Mouse (Mus musculus) layer of hippocampus, adult 9-10 months (tissue): Measurements from ENCODE around the gene Tmem151a.

Source experiments
- DNase-seq: peaks from one replicate; pipeline ENCODE4 v3.0.0; 2022; ENCODE audit warnings: low spot score

Tmem151a gene

GRCm38 (mm10) chr19:5040862-5041523 is 44.3 kb downstream of the Tmem151a start, which contains the start of gene Brms1:
Brms1 (plus strand) TSS chr19:5041354.
- DNase-seq: peak; percentile 85

DNA sequence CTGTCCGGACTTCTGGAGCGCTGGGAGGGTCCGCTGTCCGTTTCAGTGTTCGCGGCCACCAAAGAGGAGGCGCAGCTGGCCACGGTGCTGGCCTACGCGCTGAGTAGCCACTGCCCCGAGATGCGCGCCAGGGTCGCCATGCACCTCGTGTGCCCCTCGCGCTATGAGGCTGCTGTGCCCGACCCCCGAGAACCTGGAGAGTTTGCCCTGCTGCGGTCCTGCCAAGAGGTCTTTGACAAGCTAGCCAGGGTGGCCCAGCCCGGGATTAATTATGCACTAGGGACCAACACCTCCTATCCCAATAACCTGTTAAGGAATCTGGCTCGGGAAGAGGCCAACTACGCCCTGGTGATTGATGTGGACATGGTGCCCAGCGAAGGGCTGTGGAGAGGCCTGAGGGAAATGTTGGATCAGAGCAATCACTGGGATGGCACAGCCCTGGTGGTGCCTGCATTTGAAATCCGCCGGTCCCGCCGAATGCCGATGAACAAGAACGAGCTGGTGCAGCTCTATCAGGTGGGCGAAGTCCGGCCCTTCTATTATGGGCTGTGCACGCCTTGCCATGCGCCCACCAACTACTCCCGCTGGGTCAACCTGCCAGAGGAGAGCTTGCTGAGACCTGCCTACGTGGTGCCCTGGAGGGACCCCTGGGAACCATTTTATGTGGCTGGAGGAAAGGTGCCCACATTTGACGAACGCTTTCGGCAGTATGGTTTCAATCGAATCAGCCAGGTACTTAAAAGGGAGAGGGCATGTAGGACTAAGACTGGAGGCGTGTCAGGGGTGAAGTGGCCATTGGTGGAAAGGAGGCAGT is 45.8 kb downstream of the Tmem151a start:
- DNase-seq: no peak

DNA sequence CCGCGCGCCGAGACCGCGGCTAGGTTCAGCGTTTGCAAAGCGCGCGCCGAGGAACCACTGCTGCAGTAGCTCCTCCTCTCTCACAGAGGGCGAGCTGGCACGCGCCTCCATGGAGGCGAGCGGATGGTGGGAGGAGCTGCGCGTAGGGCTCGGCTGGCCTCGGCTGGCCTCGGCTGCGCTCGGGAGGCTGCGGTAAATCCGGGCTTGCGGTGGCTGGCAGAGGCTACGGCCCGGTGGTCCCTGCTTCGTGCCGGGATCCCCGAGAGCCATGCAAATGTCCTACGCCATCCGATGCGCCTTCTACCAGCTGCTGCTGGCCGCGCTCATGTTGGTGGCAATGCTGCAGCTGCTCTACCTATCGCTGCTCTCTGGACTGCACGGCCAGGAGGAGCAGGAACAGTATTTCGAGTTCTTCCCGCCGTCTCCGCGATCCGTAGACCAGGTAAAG is 46.6 kb downstream of the Tmem151a start, which contains the start of the genes B4gat1 and AC124502.3:
Gene B4gat1, plus strand, starts transcription at position 118 of the 448 bp plus-strand sequence.
Gene AC124502.3, plus strand, starts transcription at position 183 of the 448 bp plus-strand sequence.
- DNase-seq: no peak

DNA sequence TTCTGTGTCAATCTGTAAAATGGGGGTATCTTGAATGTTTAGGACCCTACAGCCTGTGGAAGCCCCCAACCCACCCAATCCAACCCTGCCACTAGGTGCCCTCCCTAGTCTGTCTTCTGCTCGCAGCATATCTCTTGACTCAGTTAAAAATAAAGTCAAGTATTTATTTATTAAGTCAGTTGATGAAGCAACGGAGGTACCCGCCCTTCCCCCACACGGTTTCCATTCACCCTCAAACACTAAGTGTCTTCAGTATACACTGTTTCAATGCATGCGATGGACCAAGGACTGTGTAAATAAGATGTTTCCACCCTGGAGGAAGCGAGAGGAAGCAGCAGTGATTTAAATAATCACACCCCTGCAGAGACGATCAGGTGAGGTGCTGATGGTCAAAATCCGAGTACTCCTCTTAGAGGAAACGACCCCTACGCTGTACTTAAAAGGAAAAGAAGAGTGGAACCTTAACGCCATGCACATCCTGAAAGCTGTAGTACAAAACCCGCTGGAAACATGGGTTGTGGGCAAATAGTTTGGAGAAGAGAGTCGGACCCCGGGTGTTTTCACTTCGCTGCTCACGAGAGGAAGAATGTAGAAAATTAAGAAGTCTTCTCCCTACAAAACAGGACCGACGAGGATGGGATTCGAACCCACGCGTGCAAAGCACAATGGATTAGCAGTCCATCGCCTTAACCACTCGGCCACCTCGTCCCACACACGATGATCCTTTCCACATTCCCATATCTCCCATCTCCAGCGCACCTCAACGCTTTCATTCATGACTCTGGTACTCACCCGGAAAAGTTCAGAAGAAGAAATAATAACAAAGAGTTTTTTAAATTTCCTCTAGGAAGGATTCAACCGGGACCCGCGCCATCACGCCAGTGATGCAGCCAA is 47.4 kb downstream of the Tmem151a start:
- peak; percentile 73 for DNase-seq

DNA sequence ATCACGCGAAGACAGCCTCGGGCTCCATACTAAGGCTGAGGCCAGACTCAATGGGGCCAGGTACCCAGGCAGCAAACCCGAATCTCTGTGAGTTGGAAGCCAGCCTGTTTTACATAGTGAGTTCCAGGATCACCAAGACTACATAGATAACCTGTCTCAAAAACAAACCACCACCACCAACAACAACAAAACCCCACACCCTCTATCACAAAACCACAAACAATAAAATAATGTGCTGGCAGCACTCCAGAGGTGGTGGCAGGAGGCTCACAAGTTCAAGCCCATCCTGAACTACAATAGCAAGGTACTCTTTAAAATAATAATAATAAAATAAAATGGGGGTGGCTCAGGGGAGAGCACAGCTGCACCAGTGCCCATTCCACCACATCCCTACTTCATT is 48.8 kb downstream of the Tmem151a start:
- DNase-seq: no peak

DNA sequence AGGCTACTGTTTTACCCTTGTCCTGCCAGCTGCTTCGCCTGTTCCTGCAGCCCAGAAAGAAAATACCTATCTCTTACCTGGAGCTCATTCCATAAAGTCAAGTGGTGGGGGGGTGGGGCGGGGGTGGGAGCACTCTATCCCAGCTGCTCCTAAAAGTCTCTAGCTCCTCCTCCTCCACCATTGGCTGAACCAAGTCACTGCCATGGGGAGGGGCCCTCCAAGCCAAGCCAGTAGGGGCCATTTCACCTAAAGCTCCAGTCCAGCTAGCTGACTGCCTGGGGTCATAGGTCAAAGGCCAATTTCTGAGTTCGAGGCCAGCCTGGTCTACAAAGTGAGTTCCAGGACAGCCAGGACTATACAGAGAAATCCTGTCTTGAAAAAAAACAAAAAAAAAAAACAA is 52.6 kb downstream of the Tmem151a start:
- DNase-seq: no peak

GRCm38 (mm10) chr19:5026111-5026510 is 59.2 kb downstream of the Tmem151a start:
- no peak for DNase-seq

- DNase-seq: peak; percentile 71
Observed at GRCm38 (mm10) chr19:5023621-5024479, 61.5 kb downstream of the Tmem151a start, which contains the start of gene Slc29a2. Slc29a2 (plus strand) TSS chr19:5023860.

DNA sequence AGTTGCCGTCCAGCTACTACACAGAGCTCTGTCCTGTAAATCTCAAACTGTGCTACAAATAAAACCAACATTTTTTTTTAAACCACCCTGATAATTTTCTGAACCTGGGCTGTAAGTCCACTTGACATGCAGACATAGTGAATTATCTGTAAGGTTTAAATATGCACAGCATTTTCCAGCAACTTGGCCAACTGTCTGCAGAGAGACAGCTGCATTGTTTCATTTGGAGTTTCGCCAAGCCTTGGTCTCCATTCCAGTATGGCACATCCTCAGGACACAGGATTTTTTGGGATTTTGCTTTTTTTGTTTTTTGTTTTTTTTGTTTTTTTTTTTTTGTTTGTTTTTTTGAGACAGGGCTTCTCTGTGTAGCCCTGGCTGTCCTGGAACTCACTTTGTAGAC is 63.9 kb downstream of the Tmem151a start:
- no peak for DNase-seq
